Mouse (Mus musculus) liver, embryonic 14.5 days (tissue): Measurements from ENCODE around the gene 1700001J03Rik. TPM values are rescaled to one million over a fixed set of nuclear protein-coding genes. Genes with fewer than 3 reads are reported as not detected.

Experiments used
- ATAC-seq: fragments of 200-750 bp; cut with Nextera tagmentation; 2 replicates; pipeline ENCODE4 v1.8.0; 2017; ENCODE audit warnings: moderate number of reproducible peaks, mild to moderate bottlenecking, moderate library complexity; ENCODE audit not compliant: insufficient read depth
- DNase-seq, 3 experiments: peaks; one replicate each; pipeline ENCODE4 v3.0.0-alpha.2; 2012 to 2013; ENCODE audit warnings: low read depth in 3 of 3, low spot score in 3 of 3
- H3K27ac ChIP-seq: fragments of 300-500 bp; sonication (generic); 2 replicates; pipeline ENCODE4 v1.5.1; 2014; ENCODE audit warnings: moderate library complexity, mild to moderate bottlenecking, control low read depth, inconsistent platforms
- H3K27me3 ChIP-seq: fragments of 300-500 bp; sonication (generic); 2 replicates; pipeline ENCODE4 v1.6.1; 2014; ENCODE audit warnings: mild to moderate bottlenecking, low read length, moderate library complexity; ENCODE audit not compliant: control insufficient read depth, insufficient read depth
- H3K36me3 ChIP-seq: fragments of 300-500 bp; sonication (generic); replicated peaks from 2 replicates; pipeline ENCODE4 v1.6.1; 2014; ENCODE audit warnings: low read depth; ENCODE audit not compliant: control insufficient read depth, insufficient read depth
- H3K4me1 ChIP-seq, 2 experiments: fragments of 200-500 bp in 1 of 2; fragments of 300-500 bp in 1 of 2; sonication (generic) in 1 of 2; replicated peaks; 2 replicates each; pipeline ENCODE4 v1.6.1; 2012 to 2014; ENCODE audit warnings: antibody characterized with exemption in 1 of 2, inconsistent platforms in 1 of 2, low read length in 1 of 2; ENCODE audit not compliant: control insufficient read depth in 2 of 2, insufficient read depth in 2 of 2
- H3K4me2 ChIP-seq: fragments of 300-500 bp; sonication (generic); 2 replicates; pipeline ENCODE4 v1.6.1; 2014; ENCODE audit warnings: low read depth, mild to moderate bottlenecking, control low read depth, moderate library complexity
- H3K4me3 ChIP-seq, 2 experiments: fragments of 200-500 bp in 1 of 2; fragments of 300-500 bp in 1 of 2; sonication (generic) in 1 of 2; 2 replicates each; pipeline ENCODE4 v1.5.1; 2012 to 2014; ENCODE audit warnings: low read depth in 2 of 2, low read length in 2 of 2, mild to moderate bottlenecking in 2 of 2, control low read depth in 1 of 2, inconsistent platforms in 1 of 2, moderate library complexity in 1 of 2; ENCODE audit not compliant: insufficient read depth in 1 of 2
- H3K9ac ChIP-seq: fragments of 300-500 bp; sonication (generic); replicated peaks from 2 replicates; pipeline ENCODE4 v1.6.1; 2014; ENCODE audit warnings: mild to moderate bottlenecking, control low read depth, moderate library complexity
- H3K9me3 ChIP-seq: fragments of 300-500 bp; sonication (generic); 2 replicates; pipeline ENCODE4 v1.6.1; 2016; ENCODE audit warnings: low read length, mixed read lengths; ENCODE audit not compliant: control insufficient read depth
- CTCF ChIP-seq: IDR thresholded peaks from 2 replicates; pipeline ENCODE4 v1.5.1; 2016; ENCODE audit warnings: antibody characterized with exemption, low read depth, control low read depth
- EP300 ChIP-seq: IDR thresholded peaks from 2 replicates; pipeline ENCODE4 v1.6.1; 2016; ENCODE audit warnings: antibody characterized with exemption, low read depth
- WGBS: fragments of 180-500 bp; shearing (Covaris S2); extraction: QIAGEN DNeasy Blood & Tissue Kit; methylation state at CpG from one replicate; pipeline ENCODE4 v1.1.7; 2014; ENCODE audit not compliant: insufficient replicate concordance; 5-methylcytosine and 5-hydroxymethylcytosine counted together
- polyA plus RNA-seq, 2 experiments: library from polyadenylated mRNA; depleted of rRNA in 1 of 2; stranded (reverse) in 1 of 2; unstranded in 1 of 2; fragments of >200 nt; fragmentation: Nextera tagmentation in 1 of 2; extraction: Ambion mirVana in 1 of 2; gene quantifications; 2 replicates each; pipeline versions ENCODE4 v1.2.1 to v1.2.3; 2012 to 2014

Gene 1700001J03Rik
- polyA plus RNA-seq, 2 experiments: 0.17 TPM; not detected in 1

DNA sequence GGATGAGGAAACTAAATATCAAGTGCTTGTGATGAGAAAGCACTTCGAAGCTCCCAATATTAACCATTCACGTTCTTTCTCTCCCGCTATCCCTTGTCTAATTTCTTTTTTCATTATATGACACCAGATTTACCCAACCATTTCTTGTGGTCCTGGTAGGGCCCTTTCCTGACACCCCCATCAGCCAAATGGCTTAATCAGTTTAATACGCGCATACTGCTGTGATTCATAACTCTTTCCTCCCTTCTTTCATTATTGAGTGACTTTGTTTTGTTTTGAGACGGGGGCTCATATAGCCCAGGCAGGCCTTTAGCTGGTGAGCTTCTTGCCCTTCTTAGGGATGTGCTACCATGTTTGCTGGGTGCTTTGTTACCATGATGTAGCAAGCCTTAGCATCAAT, 36.6 kb upstream of the 1700001J03Rik start:
- Histone ChIP-seq H3K9ac (peak overlapping the region; percentile 96), H3K9me3 (no peaks in the 10 kb centered on the region), H3K4me1 (peaks cover 4 to 6% of the 10 kb centered on the region in 2 experiments; a peak in 3 of 4 replicates), H3K36me3 (peaks cover 8% of the 10 kb centered on the region; the same call in 1 of the 2 replicates), H3K27ac (peak overlapping the region; percentile 96), H3K27me3 (no peaks in the 10 kb centered on the region), H3K4me2 (peak overlapping the region; percentile 93), H3K4me3 (peak overlapping the region; percentile 71 to 87)
- 33% methylated on average over 6 of the region's 6 CpGs for WGBS
- no peak for ATAC-seq
- no peak for TF ChIP-seq CTCF
- no peak for TF ChIP-seq EP300
- DNase-seq: no peak

GRCm38 (mm10) chr5:146220879-146221714, 36.0 kb upstream of the 1700001J03Rik start, which contains the start of gene Rnf6:
TSS of gene Rnf6 (minus strand) at chr5:146221555.
- peak within 1 kb of the TSS; percentile 96 for H3K27ac ChIP-seq
- H3K36me3 ChIP-seq: peaks cover 9% of the 10 kb centered on the region
- peak within 1 kb of the TSS; percentile 93 for H3K4me2 ChIP-seq
- no peaks in the 10 kb centered on the region for H3K27me3 ChIP-seq
- H3K9ac ChIP-seq: peak within 1 kb of the TSS; percentile 96
- WGBS: under 1% methylated on average over 66 of the region's 67 CpGs
- no peaks in the 10 kb centered on the region for H3K9me3 ChIP-seq
- H3K4me1 ChIP-seq: peaks cover 4 to 6% of the 10 kb centered on the region in 2 experiments; a peak in 3 of 4 replicates
- TF ChIP-seq CTCF: peak; percentile 55
- TF ChIP-seq EP300: no peak
- peak within 1 kb of the TSS; percentile 71 to 87 for H3K4me3 ChIP-seq
- DNase-seq: peak; percentile 91 to 96 (median 91)
- peak; percentile 99 for ATAC-seq

DNA sequence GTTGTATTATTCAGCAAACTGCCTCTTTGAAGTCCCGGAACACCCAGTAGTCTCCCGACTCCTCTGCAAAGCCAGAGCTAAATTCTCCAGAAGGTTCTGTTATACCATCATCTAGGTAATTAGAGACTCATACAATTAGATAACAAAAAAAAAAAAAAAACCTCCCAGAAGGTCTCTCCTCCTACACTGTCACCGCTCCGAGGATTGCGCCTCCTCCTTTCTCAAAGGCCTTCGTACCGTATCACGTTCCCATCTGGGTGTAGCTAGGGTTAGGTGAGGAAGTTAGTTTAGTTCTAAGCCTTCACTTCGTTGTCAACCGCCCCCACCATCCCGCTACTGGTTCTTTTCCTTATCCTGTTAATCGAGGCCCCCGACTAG, 35.4 kb upstream of the 1700001J03Rik start:
- peak overlapping the region; percentile 93 for H3K4me2 ChIP-seq
- peak overlapping the region; percentile 71 to 87 for H3K4me3 ChIP-seq
- no peaks in the 10 kb centered on the region for H3K9me3 ChIP-seq
- peak overlapping the region; percentile 96 for H3K27ac ChIP-seq
- H3K36me3 ChIP-seq: peaks cover 15% of the 10 kb centered on the region
- H3K4me1 ChIP-seq: peaks cover 4 to 6% of the 10 kb centered on the region in 2 experiments; a peak in 3 of 4 replicates
- peak overlapping the region; percentile 96 for H3K9ac ChIP-seq
- H3K27me3 ChIP-seq: no peaks in the 10 kb centered on the region
- no peak for DNase-seq
- 8% methylated on average over 13 of the region's 13 CpGs for WGBS
- ATAC-seq: peak; percentile 78
- no peak for TF ChIP-seq EP300
- no peak for TF ChIP-seq CTCF

DNA sequence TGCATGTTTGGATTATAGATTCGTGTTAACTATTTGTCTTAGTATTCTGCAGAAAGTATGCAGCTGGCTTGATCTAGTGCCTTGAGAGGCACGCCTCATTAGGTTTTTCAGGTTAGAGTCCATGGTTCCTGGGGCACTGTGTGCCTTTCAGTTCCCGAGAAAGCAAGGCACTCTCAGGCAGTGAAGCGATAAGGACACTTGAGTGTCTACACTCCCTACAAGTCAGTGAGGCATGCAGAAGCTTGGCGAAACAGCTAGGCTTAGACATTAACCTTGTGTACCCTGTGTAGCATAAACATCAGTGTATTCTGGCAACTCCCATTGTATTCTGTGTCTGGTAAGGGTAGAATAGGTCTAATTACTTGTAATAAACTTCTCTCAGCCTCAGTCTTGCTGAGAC, 20.4 kb upstream of the 1700001J03Rik start:
- H3K4me1 ChIP-seq: no peaks in the 10 kb centered on the region
- peaks cover 2% of the 10 kb centered on the region; the same call in 1 of the 2 replicates for H3K9me3 ChIP-seq
- 82% methylated on average over 5 of the region's 5 CpGs for WGBS
- no peak for DNase-seq
- peaks cover 26% of the 10 kb centered on the region for H3K36me3 ChIP-seq
- no peaks in the 10 kb centered on the region for H3K27me3 ChIP-seq
- H3K27ac ChIP-seq: no peak overlapping the region
- no peak overlapping the region for H3K9ac ChIP-seq
- no peak overlapping the region for H3K4me3 ChIP-seq
- TF ChIP-seq CTCF (no peak), EP300 (no peak)
- ATAC-seq: no peak
- H3K4me2 ChIP-seq: no peak overlapping the region

DNA sequence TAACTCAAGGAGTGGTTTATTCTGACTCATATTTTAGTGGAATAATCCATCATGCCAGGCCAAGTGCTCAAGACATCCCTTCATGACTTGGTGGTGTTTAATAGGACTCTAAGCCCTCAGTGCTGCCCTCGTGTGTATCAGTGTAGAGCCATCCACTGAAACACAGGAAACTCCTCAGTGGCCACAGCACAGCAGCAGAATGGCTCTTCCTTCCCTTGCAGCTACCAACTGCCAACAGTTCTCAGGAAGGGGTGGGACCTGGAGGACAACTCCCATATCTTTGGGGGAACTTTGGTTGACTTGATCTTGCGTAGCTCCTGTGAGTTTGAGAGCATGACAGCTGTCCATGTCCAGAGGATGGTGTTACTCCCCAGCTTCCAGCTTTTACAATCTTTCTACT, 18.8 kb upstream of the 1700001J03Rik start:
- Histone ChIP-seq H3K27ac (no peak overlapping the region), H3K9ac (no peak overlapping the region), H3K36me3 (peaks cover 18% of the 10 kb centered on the region), H3K27me3 (no peaks in the 10 kb centered on the region), H3K4me2 (no peak overlapping the region), H3K4me3 (no peak overlapping the region), H3K4me1 (no peaks in the 10 kb centered on the region), H3K9me3 (peaks cover 2% of the 10 kb centered on the region; the same call in 1 of the 2 replicates)
- ATAC-seq (no peak), DNase-seq (no peak)
- 54% methylated on average over 2 of the region's 2 CpGs for WGBS
- no peak for TF ChIP-seq EP300
- no peak for TF ChIP-seq CTCF
